Mouse (Mus musculus): Measurements from ENCODE around the gene Dnah6.

- no peak for TF ChIP-seq CTCF (IDR thresholded peaks at IDR 0.05; ENCODE audit: extremely low read depth, insufficient read length, insufficient replicate concordance, low read depth, low read length)
- TF ChIP-seq POLR2A (IDR thresholded peaks at IDR 0.05; ENCODE audit: low read depth, low read length): no peak
Observed at GRCm38 (mm10) chr6:73002391-73002790, 219.1 kb downstream of the Dnah6 start.
